In the genomic region with DNA sequence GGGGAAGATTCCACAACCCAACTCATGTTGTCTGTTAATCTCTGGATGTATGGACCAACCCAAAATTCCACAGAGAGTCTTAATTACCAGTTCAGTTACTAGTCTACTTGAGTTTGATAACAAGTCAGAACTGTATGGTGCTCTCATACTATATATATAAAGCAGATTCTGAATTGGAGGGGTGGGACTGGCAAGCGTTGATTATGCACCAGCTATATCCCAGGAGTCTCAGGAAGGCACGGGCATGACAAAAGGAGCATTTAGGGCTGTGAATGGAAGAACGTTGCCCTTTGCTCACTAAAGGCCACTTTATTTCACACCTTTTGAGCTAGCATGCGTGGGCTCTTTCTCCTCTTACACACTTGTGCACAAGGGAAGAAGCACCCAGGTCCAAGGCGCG, we compare ENCODE assay signal across 8 mouse cellular contexts. TPM values are rescaled to one million over a fixed set of nuclear protein-coding genes. Genes with fewer than 3 reads are reported as not detected.
DNase-seq lines count a peak whose midpoint lies in the region; ATAC-seq and TF ChIP-seq lines count a peak whose summit lies in the region.

No protein-coding gene starts in this region.

- H3K4me3 ChIP-seq in kidney, postnatal 0 days (replicated peaks; ENCODE audit: low read depth, low read length): peak overlapping the region; percentile 69
- H3K4me3 ChIP-seq in embryonic facial prominence, embryonic 10.5 days: peak overlapping the region; percentile 89
- peak overlapping the region; percentile 59 for H3K4me3 ChIP-seq in hindbrain, embryonic 16.5 days (ENCODE audit: low read length)
- H3K4me3 ChIP-seq in midbrain, postnatal 0 days (ENCODE audit: low read depth, low read length): peak overlapping the region; percentile 56

- peak overlapping the region; percentile 75; the same call in 1 of the 2 replicates for H3K9ac ChIP-seq in kidney, postnatal 0 days (ENCODE audit: low read depth, low read length)
- peak overlapping the region; percentile 77 for H3K9ac ChIP-seq in hindbrain, embryonic 16.5 days (ENCODE audit: low read depth, low read length)
- H3K9ac ChIP-seq in midbrain, postnatal 0 days (replicated peaks; ENCODE audit: low read length, poor library complexity, severe bottlenecking): peak overlapping the region; percentile 45

- TF ChIP-seq CTCF in kidney, postnatal 0 days (IDR thresholded peaks at IDR 0.05; ENCODE audit: low read depth): no peak
- TF ChIP-seq CTCF in midbrain, postnatal 0 days (IDR thresholded peaks at IDR 0.05): no peak

- no peaks in the 10 kb centered on the region for H3K27me3 ChIP-seq in kidney, postnatal 0 days (ENCODE audit: insufficient read depth, low read length)
- peaks cover 54% of the 10 kb centered on the region for H3K27me3 ChIP-seq in embryonic facial prominence, embryonic 10.5 days (replicated peaks; ENCODE audit: low read depth, poor library complexity, severe bottlenecking)
- H3K27me3 ChIP-seq in hindbrain, embryonic 16.5 days (replicated peaks; ENCODE audit: control insufficient read depth, insufficient read depth, low read length): peaks cover 13% of the 10 kb centered on the region
- H3K27me3 ChIP-seq in midbrain, postnatal 0 days (ENCODE audit: insufficient read depth, low read length): no peaks in the 10 kb centered on the region

- 0 out of 2 replicates have a peak, but pooled peaks have one; percentile 8 for ATAC-seq in kidney, postnatal 0 days (replicated peaks; ENCODE audit: low FRiP score, low read depth)
- ATAC-seq in hindbrain, embryonic 16.5 days: peak; percentile 16; the same call in 1 of the 2 replicates
- ATAC-seq in midbrain, postnatal 0 days (ENCODE audit: low FRiP score): peak; percentile 17; the same call in 1 of the 2 replicates

- H3K9me3 ChIP-seq in kidney, postnatal 0 days (replicated peaks; ENCODE audit: low read length): no peaks in the 10 kb centered on the region
- no peaks in the 10 kb centered on the region for H3K9me3 ChIP-seq in embryonic facial prominence, embryonic 10.5 days
- no peaks in the 10 kb centered on the region for H3K9me3 ChIP-seq in hindbrain, embryonic 16.5 days (ENCODE audit: control insufficient read depth, low read length)
- H3K9me3 ChIP-seq in midbrain, postnatal 0 days (ENCODE audit: low read length): no peaks in the 10 kb centered on the region

- WGBS in kidney, postnatal 0 days: 4% methylated on average over 6 of the region's 6 CpGs
- WGBS in embryonic facial prominence, embryonic 10.5 days: 12% methylated on average over 6 of the region's 6 CpGs
- 5% methylated on average over 6 of the region's 6 CpGs for WGBS in hindbrain, embryonic 16.5 days
- WGBS in midbrain, postnatal 0 days: 3% methylated on average over 6 of the region's 6 CpGs

- H3K4me2 ChIP-seq in kidney, postnatal 0 days (ENCODE audit: low read length): peak overlapping the region; percentile 100
- H3K4me2 ChIP-seq in hindbrain, embryonic 16.5 days (ENCODE audit: low read length): peak overlapping the region; percentile 83
- peak overlapping the region; percentile 93 for H3K4me2 ChIP-seq in midbrain, postnatal 0 days (ENCODE audit: low read depth, low read length, poor library complexity, severe bottlenecking)

- DNase-seq in kidney, postnatal 0 days (ENCODE audit: low spot score): no peak
- no peak for DNase-seq in kidney, postnatal 36 days
- no peak for DNase-seq in embryonic facial prominence, embryonic 10.5 days (ENCODE audit: low spot score)
- DNase-seq in midbrain, postnatal 0 days (ENCODE audit: low spot score): no peak
- DNase-seq in gastrocnemius, postnatal 25 days: no peak
- no peak for DNase-seq in urinary bladder, postnatal 14 days (ENCODE audit: low spot score)
- no peak for DNase-seq in yolk sac, embryonic 10.5 days (ENCODE audit: low spot score)

- no peaks in the 10 kb centered on the region for H3K36me3 ChIP-seq in kidney, postnatal 0 days (ENCODE audit: insufficient read depth, low read length)
- H3K36me3 ChIP-seq in embryonic facial prominence, embryonic 10.5 days (replicated peaks): no peaks in the 10 kb centered on the region
- H3K36me3 ChIP-seq in hindbrain, embryonic 16.5 days (ENCODE audit: control insufficient read depth, insufficient read depth, low read length): no peaks in the 10 kb centered on the region
- no peaks in the 10 kb centered on the region for H3K36me3 ChIP-seq in midbrain, postnatal 0 days (ENCODE audit: insufficient read depth, low read length)

- H3K4me1 ChIP-seq in kidney, postnatal 0 days (replicated peaks; ENCODE audit: insufficient read depth, low read length): 0 out of 2 replicates have a peak, but pooled peaks cover 3% of the 10 kb centered on the region
- peaks cover 17% of the 10 kb centered on the region for H3K4me1 ChIP-seq in embryonic facial prominence, embryonic 10.5 days
- peaks cover 6% of the 10 kb centered on the region for H3K4me1 ChIP-seq in hindbrain, embryonic 16.5 days (ENCODE audit: control insufficient read depth, insufficient read depth, low read depth, low read length)
- H3K4me1 ChIP-seq in midbrain, postnatal 0 days (ENCODE audit: insufficient read depth, low read length): no peaks in the 10 kb centered on the region

- H3K27ac ChIP-seq in kidney, postnatal 0 days: no peak overlapping the region
- H3K27ac ChIP-seq in embryonic facial prominence, embryonic 10.5 days (replicated peaks): peak overlapping the region; percentile 86
- peak overlapping the region; percentile 77 for H3K27ac ChIP-seq in hindbrain, embryonic 16.5 days (ENCODE audit: low read depth, low read length)
- no peak overlapping the region for H3K27ac ChIP-seq in midbrain, postnatal 0 days (ENCODE audit: low read depth, low read length)

RNA-seq across cellular contexts. Expression of a gene that starts 0.5 kb away (rescaled TPM):
- 0.58 and 0.82 TPM in 2 replicates for polyA plus RNA-seq in kidney, postnatal 0 days (2015; fragmentation: Nextera tagmentation; extraction: Ambion mirVana)
- 0.79 and 0.87 TPM in 2 replicates for polyA plus RNA-seq in embryonic facial prominence, embryonic 10.5 days (2016; fragmentation: Nextera tagmentation; extraction: Ambion mirVana)
- polyA plus RNA-seq in hindbrain, embryonic 16.5 days (2015; fragmentation: Nextera tagmentation; extraction: Ambion mirVana): 1.2 and 1.6 TPM in 2 replicates
- total RNA-seq in midbrain, postnatal 0 days (2014; rRNA removed): 0.71 and 0.85 TPM in 2 replicates
- polyA plus RNA-seq in midbrain, postnatal 0 days (2015; fragmentation: Nextera tagmentation; extraction: Ambion mirVana): 2.5 and 2.7 TPM in 2 replicates
- total RNA-seq in gastrocnemius, postnatal 25 days (2021): under 1 TPM; 0.13 to 0.33 TPM

RNA-seq across cellular contexts. Expression of a gene that starts 24.7 kb away (rescaled TPM):
- 21.5 and 26.3 TPM in 2 replicates for polyA plus RNA-seq in kidney, postnatal 0 days (2015; fragmentation: Nextera tagmentation; extraction: Ambion mirVana)
- polyA plus RNA-seq in embryonic facial prominence, embryonic 10.5 days (2016; fragmentation: Nextera tagmentation; extraction: Ambion mirVana): 61.4 and 62.6 TPM in 2 replicates
- polyA plus RNA-seq in hindbrain, embryonic 16.5 days (2015; fragmentation: Nextera tagmentation; extraction: Ambion mirVana): 7.8 and 9.1 TPM in 2 replicates
- 0.44 and 0.80 TPM in 2 replicates for total RNA-seq in midbrain, postnatal 0 days (2014; rRNA removed)
- polyA plus RNA-seq in midbrain, postnatal 0 days (2015; fragmentation: Nextera tagmentation; extraction: Ambion mirVana): 2.8 and 3.3 TPM in 2 replicates
- 1 to 10 TPM in 1 of 2 experiments, under 1 TPM in 1; 0.31 to 1.1 TPM for total RNA-seq in gastrocnemius, postnatal 25 days (2021)

Comparison
In these comparisons a context has a peak if more than half of its experiments do, and no peak if none do; other contexts are left out.
1. H3K27ac ChIP-seq: peak in embryonic facial prominence, embryonic 10.5 days (single experiment) and hindbrain, embryonic 16.5 days (single experiment); none in kidney, postnatal 0 days (single experiment) and midbrain, postnatal 0 days (single experiment).
2. Peak in every context shown above with its lines, with median percentiles within 50 percentile points of each other: ATAC-seq, H3K4me2 ChIP-seq, H3K4me3 ChIP-seq and H3K9ac ChIP-seq.